Mouse (Mus musculus): Measurements from ENCODE around the gene Snx32.

DNA sequence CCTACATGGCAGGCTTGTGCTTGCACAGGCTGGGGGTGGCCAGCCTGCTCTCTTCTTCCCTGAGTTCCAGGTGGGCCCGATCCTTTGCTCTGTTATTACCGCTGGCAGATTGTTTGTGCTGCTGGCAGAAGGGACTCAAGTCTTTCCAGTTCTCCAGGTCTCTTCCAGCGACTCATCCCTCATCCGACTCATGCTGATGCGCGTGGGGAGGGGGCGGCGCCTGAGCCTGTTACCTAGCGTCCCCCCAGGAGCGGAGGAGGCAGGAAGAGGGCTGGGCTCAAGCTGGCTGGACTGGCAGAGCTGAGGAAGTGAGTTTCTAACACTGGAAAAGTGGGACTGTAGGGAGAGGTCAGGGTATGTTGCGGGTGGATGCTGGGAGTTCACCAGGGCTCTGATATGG is 33.7 kb upstream of the Snx32 start:
- TF ChIP-seq CTCF (IDR thresholded peaks at IDR 0.05; ENCODE audit: insufficient read depth, low read depth, low read length) (no peak), POLR2A (IDR thresholded peaks at IDR 0.05; ENCODE audit: insufficient read depth, low read depth, low read length) (no peak)
